Mouse (Mus musculus): ENCODE data around the gene Nup50. TPM values are rescaled to one million over a fixed set of nuclear protein-coding genes. Genes with fewer than 3 reads are reported as not detected.

Nup50 gene
- total RNA-seq (2015) (29.8 and 32.3 TPM in 2 replicates), total RNA-seq (2017) (74.2 and 78.5 TPM in 2 replicates)

DNA sequence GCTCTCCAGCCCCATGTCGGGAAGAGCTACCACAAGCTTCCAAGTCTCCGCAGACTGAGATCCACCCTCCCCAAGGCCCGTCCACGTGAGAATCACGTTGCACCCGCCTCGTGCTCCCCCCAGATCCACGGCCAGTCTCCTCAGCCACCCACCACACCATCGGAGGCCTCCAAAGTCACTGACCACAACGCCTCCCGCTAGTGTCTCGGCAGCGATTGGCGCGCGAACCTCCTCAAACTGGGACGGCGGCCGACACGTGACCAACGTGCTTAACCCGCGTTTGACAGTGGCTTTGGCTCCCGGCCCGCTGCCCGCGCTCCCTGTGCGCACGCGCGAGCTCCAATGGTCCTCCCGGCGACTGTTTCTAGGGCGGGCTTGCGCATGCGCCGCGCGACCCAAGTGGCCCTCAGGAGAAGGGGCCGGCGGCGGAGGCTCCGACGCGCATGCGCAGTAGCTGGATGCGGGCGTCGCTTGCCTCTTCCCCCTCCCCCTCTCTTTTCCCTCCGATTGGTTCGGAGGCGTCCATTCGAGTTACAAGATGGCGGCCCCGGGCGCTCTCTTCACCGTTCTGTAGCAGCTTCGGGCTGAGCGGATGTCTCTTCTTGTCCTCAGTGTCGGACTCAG lies at the start of gene Nup50:
Gene Nup50 (plus strand): TSS at position 528 of the 624 bp plus-strand sequence.
- peak; percentile 81 for ATAC-seq (ENCODE audit: poor library complexity, severe bottlenecking)

DNA sequence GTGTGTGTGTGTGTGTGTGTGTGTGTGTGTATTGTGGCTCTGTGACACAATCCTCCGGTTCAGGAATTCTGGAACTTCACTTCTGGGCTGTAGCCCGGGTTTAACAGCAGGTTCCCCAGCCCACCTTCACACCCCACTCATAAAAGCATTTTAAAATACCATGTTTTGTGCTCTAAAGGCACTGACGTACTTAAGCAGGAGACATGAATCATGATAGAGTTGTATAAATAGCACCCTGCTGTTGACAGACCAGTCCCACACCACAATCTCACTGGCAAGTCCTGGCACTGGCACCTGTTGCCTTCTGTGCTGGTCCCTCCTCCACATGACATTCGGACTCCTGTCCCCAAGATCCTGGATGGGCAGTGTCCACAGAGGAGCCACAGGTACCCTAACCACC lies 49.3 kb upstream of the Nup50 start:
- no peak for ATAC-seq (ENCODE audit: poor library complexity, severe bottlenecking)

DNA sequence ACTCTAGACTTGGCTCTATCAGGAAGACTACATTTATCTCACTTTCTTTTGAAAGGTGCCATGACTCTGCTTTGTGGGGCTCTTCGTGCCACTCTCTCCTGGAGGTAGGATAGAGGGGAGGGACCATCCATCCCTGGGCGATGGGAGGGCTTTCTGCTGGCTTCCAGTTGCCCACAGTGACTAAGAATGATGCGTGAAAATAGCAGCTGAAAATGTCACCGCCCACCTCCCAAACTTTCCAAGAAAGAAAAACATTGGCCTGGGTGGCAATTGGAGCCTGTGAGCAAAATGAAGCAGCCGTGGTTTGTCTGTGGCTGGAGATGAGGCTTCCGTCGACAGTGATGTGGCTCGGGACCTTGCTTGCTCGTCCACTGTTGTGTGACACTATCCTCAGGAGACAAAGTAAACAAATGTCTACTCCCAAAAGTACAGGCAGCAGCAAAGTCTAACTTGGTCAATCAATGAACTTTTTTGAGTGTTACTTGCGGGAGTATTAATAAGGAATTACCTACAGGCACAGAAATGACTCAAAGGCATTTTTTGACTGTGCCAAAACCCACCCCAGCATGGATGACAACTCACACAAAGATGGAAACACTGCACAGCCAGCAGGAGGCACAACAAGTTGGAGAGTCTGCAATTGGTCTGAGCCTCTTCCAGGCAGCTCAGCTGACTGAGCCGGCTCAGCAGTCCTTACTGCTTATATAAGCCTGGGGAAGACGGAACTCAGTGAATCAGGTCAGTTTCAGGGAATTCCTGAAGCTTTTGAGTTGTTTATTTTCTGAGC lies 46.0 kb upstream of the Nup50 start:
- ATAC-seq (ENCODE audit: poor library complexity, severe bottlenecking): no peak

DNA sequence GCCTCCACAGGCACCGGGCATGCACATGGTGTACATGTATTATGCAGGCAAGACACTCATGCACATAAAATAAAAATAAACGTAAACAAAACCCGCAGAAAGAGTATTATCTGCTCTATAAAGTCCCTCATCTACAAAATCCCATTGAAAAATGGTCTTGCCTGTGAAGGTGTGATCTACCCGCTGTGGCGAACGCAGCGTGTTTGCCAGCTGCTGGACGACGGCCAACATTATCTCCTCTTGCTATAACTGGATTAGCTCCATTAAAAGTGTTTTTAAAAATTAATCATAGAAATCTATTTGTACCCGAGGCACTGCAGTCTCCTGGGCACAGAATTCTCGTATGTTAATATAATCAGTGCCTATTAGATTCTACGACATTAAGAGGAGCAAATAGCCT lies 35.1 kb upstream of the Nup50 start:
- ATAC-seq (ENCODE audit: poor library complexity, severe bottlenecking): no peak

DNA sequence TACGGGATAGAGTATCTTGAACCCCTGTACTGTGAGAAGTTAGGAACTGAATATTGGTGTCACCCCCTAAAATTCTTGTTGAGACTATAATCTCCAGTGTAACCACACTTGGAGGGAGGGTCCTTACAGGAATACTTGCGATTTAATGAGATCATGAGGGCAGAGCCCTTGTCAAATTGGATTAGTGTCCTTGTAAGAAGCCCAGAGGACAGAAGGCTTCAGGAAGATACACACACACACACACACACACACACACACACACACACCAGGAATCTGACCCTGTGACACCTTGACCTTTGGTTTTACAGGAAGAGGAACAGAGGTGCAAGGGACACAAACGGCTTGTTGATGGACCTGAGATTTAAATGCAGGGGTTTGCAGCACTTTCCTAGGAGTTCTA lies 32.0 kb upstream of the Nup50 start:
- ATAC-seq (ENCODE audit: poor library complexity, severe bottlenecking): no peak

DNA sequence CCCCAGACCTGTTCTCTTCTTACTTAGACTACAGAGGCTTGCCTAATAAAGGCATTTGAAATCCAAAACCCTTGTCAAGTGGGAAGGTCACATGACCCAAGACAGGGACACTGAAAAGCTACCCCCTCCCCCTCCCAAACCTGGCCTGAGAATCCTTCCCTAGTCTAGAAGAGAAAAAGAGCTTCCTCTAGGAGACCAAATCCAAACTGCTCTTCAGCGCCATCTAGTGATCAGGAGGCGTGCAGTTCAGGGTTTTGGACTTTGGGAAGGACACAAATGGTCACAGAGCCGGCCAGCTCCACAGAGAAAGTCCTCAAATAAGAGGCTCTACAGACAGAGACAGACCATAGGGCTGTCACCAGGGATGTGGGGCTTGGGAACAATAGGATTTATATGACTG lies 31.6 kb upstream of the Nup50 start:
- ATAC-seq (ENCODE audit: poor library complexity, severe bottlenecking): peak; percentile 76

DNA sequence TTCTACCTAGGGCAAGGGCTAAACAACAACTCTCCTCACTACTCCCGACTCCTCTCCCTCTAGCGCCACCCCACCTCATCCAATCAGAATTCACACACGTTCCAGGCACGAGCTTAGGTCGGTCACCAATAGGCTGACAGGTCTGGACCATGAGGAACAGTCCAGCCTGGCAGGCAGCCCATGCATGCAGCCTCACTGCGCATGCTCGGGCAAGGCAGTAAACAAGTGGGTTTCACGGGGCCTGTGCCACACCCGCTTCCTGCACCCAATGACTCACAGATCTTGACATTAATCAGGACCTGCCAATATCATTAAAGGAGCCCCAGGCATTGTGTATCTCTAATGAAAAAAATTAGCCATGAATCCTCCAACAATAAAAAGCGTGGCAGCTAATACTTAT lies 27.0 kb upstream of the Nup50 start:
- 0 out of 2 replicates have a peak, but pooled peaks have one; percentile 45 for ATAC-seq (ENCODE audit: poor library complexity, severe bottlenecking)

DNA sequence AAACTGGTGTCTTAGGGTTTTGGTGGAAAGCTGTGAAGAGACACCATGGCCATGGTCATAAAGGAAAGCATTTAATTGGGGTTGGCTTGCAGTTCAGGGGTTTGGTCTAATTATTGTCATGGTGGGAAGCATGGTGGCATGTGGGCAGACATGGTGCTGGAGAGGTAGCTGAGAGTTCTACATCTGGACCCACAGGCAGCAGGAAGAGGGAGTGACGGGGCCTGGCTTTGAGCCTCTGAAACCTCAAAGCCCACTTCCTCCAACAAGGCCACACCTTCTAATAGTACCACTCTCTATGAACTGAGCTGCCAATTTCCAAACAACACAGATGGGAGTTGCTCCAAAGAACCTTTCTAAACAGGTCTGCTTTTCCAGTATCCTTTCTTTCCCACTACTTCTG lies 26.5 kb upstream of the Nup50 start:
- ATAC-seq (ENCODE audit: poor library complexity, severe bottlenecking): peak; percentile 60

DNA sequence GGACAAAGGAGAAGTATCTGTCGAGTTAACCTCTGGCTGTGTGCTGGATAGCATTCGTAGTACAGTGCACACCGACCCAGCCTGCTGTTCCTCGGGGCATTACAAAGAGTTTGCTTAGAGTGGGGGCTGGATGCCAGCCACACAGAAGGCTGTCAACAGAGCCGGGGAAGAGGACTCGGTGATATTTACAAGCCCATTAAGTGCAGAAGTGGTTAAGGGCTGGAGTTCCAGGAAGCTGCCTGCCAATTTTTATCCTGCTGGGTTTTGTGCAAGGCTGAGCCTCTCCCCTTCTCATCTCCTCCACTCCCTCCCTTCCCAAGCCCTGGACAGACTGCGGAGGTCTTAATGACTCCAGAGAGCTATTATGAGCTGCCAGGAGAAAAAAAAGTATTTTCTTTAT lies 25.1 kb upstream of the Nup50 start:
- ATAC-seq (ENCODE audit: poor library complexity, severe bottlenecking): no peak

DNA sequence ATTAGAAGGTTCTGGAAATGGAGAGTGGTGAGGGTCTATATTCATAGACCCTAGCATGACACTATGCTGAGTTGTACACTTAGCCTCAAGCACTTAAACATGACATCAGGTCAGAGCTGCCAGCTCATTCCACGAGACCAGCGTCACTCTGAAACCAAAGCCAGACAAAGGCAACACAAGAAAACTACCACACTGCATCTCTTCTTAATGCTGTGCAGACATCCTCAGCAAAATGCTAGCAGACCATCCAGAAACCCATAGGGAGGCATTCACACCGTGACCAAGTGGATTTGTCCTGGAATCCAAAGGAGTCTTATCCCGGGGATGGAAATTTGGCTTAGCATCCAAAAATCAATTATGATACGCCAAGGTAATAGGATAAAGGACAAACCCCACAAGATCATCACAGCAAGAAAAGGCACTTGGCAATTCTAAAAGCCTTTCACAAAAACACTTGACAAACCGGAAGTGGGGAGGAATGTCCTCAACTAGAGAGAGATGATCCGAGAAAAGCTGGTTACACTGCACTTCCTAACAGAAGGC lies 19.3 kb upstream of the Nup50 start:
- ATAC-seq (ENCODE audit: poor library complexity, severe bottlenecking): no peak

DNA sequence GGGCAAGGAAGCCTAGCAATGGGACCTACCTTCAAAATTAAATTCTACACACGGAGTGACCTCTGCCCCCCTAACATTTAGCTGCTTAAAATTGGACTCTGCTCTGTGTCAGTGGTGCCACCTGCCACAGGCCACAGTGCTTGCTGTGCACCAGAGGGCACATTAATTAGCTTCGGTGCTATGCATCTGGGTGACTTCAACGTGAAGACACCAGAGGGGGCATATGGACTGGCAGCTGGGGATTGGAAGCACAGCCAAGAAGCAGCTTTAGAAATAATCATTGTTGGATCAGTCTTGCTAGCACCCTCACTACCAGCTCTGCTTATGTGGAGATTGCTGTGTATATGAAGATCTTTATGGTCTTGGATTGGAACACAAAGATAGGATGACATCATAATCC lies 10.0 kb upstream of the Nup50 start:
- ATAC-seq (ENCODE audit: poor library complexity, severe bottlenecking): no peak

DNA sequence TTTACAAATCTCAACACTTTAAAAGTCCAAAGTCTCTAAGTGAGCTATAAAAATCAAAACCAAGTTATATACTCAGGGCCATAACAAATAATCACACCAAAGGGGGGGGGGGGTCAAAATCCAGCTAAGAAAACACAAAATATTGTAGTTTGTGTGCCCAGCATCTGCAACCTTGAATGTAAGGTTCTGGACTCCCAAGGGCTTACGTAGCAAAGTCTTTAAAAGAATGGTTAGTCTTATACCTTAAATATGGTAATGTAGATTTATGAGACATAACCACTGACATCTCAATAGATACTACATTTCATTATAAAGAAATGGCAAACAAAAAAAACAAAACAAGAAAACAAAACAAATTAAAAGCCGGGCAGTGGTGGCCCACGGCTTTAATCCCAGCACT lies 3.3 kb upstream of the Nup50 start, which contains the start of gene Gm29666:
Gene Gm29666 (minus strand): TSS at position 101 of the 400 bp plus-strand sequence.
- no peak for ATAC-seq (ENCODE audit: poor library complexity, severe bottlenecking)

DNA sequence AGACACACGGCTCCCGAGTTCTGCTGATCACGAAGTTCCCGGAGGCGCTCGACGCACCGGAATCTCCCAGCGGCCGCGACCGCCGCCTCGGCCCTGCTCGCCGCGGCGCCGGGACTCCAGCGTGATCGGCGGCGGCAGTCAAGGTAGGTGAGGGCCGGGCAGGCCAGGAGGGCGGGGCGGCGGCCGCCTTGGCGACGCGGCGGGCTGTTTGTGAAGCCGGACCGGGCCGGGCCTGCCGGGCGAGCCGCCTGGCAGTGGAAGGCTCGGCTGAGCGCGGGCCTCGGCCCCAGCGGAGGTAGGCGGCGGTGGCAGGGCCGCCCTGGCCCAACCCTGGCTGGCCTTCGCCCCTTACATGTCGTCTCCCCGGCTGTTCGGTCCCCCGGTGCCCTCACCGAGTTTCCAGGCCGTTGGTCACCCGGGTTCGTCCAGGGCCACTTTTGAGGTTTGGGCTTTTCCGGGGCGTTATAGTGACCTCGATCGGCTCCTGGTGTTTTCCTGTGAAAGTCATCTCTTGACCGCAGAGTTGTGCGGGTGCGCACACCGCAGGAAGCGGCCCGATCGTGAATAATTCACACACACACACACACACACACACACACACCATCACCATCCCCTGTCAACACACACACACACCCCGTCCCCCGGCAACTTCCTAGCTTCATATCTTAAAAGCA lies 434 bp downstream of the Nup50 start:
- ATAC-seq (ENCODE audit: poor library complexity, severe bottlenecking): peak; percentile 36

DNA sequence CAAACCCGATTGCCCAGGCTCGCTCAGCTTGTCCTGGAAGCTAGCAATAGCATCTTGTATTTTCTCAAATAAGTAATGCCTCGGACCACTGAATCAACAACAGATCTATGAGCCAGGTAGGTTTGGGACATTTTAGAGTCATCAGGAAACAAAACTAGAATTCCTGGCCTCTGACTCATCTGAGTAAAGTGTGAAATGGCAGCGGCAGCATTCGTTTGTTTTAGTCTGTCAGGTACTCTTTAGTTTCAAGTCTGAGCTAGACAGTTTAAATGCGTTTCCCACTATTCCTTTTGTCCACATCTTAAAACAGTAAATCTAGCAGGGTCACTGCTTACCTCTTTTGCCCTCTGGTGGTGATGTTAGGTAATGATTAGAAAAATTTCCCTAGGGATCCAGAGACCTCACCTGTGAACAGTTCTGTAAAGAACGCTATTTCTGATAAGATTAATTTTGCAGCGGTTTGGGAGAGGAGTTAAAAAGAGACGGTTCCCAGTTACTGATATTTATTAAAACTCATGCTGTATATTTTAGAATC lies 1.6 kb downstream of the Nup50 start:
- no peak for ATAC-seq (ENCODE audit: poor library complexity, severe bottlenecking)

DNA sequence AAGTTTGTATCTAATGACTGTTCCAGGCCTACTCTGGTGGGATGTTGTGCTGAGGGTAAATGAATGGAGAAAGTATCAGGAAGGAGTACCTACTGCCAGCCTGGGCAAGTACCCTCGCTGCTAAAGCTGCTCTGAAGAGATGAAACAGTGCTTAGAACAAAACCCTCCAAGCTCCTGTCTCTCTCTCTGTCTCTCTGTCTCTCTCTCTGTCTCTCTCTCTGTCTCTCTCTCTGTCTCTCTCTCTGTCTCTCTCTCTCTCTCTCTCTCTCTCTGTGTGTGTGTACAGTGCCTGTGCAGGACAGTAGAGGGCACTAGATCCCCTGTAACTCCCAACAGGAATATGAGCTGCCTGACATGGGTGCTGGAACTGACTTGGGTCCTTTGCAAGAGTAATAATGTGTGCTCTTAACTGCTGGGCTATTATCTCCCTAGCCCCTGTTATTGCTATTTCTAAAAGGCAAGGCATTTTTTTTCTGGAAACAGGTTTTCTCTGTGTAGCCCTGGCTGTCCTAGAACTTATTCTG lies 2.3 kb downstream of the Nup50 start:
- no peak for ATAC-seq (ENCODE audit: poor library complexity, severe bottlenecking)

DNA sequence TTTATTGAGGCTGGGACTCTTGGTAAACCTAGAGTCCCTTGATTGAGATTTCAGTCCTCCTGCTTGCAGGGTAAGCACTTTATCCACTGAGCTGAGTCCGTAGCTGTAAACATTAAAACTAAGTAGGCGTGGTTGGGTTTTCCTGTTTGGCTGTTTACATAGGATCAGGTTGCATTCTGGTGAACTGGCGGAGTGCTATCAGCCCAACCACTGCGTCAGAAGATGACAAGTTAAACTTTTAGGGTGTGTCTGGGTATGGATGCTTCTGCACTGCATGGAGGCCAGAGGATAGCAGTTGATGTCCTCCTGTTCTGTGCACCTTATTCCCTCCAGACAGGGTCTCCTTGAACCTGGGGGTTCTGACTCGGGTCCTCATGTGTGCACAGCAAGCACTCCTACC lies 9.1 kb downstream of the Nup50 start:
- ATAC-seq (ENCODE audit: poor library complexity, severe bottlenecking): no peak

DNA sequence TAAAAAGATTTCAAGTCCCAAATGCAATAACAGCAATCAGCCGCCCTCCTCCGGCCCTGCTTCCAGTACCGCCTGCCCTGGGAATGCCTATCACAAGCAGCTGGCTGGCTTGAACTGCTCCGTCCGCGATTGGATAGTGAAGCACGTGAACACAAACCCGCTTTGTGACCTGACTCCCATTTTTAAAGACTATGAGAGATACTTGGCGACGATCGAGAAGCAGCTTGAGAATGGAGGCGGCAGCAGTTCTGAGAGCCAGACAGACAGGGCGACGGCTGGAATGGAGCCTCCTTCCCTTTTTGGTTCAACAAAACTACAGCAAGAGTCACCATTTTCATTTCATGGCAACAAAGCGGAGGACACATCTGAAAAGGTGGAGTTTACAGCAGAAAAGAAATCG lies 11.7 kb downstream of the Nup50 start:
- no peak for ATAC-seq (ENCODE audit: poor library complexity, severe bottlenecking)

DNA sequence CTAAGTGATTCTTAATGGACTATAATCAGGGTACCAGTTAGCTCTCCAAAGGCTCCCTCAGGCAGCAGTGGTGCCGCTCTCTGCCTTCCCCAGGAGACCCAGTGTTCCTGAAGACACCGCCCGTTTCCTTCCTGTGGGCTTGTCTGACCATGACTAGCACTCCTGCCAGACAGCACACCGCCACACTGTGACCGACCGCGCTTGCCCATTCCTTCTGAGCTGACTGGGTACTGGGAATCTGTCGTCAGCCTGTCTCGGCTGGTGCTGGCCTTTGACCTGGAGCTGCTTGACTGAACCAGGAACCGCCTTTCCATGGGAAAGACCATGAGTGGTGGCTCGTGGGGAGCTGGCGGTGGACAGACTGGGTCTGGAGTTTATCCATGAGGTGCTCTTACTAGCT lies 16.9 kb downstream of the Nup50 start:
- no peak for ATAC-seq (ENCODE audit: poor library complexity, severe bottlenecking)

DNA sequence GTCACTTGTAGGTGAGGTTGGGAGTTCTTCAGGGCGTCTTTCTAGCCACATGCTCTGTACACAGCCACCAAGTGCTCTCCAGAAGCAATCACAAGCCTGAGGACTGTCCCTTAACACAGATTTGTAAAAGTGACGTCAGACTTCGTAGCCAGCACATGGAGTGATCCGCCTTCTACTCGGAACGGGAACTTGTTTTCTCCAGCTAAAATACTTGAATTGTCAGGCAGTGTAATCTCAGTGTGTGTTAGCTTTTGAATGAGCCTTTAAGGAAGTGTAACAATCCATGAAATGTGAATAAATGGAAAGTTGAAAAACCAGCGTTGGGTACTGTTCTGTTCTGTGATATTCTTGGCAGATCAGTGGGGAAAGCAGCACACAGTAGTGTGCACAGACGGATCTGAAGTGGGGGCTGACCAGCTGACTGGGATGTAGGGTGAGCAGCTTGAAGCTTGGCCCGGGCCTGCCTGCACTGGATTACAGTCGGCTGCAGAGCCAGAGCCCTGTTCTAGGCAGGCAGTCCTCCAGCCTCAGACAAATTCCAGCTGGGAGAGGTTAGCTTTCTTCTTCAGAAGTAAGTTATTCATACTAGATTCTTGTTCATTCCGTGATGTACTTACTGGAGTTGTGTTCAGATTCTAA lies 19.6 kb downstream of the Nup50 start:
- no peak for ATAC-seq (ENCODE audit: poor library complexity, severe bottlenecking)

DNA sequence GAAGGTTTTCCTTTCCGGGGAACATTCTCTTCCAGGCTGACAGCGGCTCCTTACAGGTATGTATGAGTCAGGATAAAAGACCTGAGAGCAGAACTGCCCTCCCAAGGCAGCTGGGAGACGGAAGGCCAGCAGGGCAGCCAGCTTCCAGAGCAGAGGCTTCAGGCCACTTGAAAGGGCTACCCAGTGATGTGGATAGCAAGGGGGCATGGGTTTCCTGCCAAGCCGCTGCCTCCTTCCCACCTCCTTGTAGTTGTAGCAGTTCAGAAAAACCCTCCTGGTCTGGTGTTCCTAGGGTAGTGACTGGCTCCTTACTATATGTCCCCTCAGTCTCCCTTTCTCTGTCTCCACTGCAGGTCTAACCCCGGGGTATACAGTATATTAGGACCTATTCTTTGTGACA lies 21.1 kb downstream of the Nup50 start:
- ATAC-seq (ENCODE audit: poor library complexity, severe bottlenecking): no peak

DNA sequence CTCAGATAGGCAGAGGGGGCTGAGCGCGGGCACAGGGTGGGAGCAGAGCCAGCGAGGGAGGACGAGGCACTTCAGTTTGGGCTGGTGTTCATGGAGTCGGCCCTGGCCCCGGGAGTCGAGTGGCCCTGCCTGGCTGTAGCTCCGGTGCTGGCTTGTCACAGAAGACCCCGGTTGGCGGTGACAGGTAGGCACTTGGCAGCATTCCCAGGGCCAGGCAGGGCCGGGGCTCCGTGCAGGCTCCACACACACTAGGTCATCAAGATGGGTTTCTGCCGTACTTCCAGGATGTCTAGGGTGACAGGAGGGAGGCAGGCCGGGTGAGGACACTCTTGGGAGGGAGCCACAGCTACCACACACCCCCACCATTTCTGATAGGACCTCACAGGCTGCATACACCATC lies 25.8 kb downstream of the Nup50 start:
- no peak for ATAC-seq (ENCODE audit: poor library complexity, severe bottlenecking)

All from megakaryocyte, adult 5-6 weeks (primary cell).